ENCODE assay signal across 10 mouse cellular contexts in genomic region chr10:117630176-117630575, GRCm38 (mm10). TPM values are rescaled to one million over a fixed set of nuclear protein-coding genes. Genes with fewer than 3 reads are reported as not detected.
DNase-seq lines count a peak whose midpoint lies in the region; ATAC-seq and TF ChIP-seq lines count a peak whose summit lies in the region.
"Had no signal": no experiment of that assay in that cellular context is flagged by ENCODE, and none has a peak within 500 bp of the region (broad histone marks: within the 10 kb centered on the region; RNA-seq: fewer than 3 reads in every experiment).

No protein-coding gene starts in this region.

- H3K9me3 ChIP-seq in lung, embryonic 14.5 days (ENCODE audit: low read depth, low read length), result no peaks in the 10 kb centered on the region
- no peaks in the 10 kb centered on the region for H3K9me3 ChIP-seq in hindbrain, postnatal 0 days (ENCODE audit: low read length)
- no peaks in the 10 kb centered on the region for H3K9me3 ChIP-seq in neural tube, embryonic 13.5 days

- peak overlapping the region; percentile 94 for H3K4me2 ChIP-seq in lung, embryonic 14.5 days
- no peak overlapping the region for H3K4me2 ChIP-seq in hindbrain, postnatal 0 days (ENCODE audit: low read depth, low read length)
- H3K4me2 ChIP-seq in neural tube, embryonic 13.5 days, result peak overlapping the region; percentile 89

- H3K27ac ChIP-seq in lung, embryonic 14.5 days (ENCODE audit: low read depth), result no peak overlapping the region
- no peak overlapping the region for H3K27ac ChIP-seq in hindbrain, postnatal 0 days
- no peak overlapping the region for H3K27ac ChIP-seq in neural tube, embryonic 13.5 days (replicated peaks)

- H3K36me3 ChIP-seq in lung, embryonic 14.5 days (ENCODE audit: insufficient read depth), result no peaks in the 10 kb centered on the region
- H3K36me3 ChIP-seq in hindbrain, postnatal 0 days (ENCODE audit: insufficient read depth, low read length), result no peaks in the 10 kb centered on the region
- no peaks in the 10 kb centered on the region for H3K36me3 ChIP-seq in neural tube, embryonic 13.5 days

- no peak for ATAC-seq in lung, embryonic 14.5 days (ENCODE audit: insufficient read depth)
- no peak for ATAC-seq in hindbrain, postnatal 0 days
- no peak for ATAC-seq in neural tube, embryonic 13.5 days (ENCODE audit: low read depth)

- peak; percentile 15 for DNase-seq in embryo, embryonic 10.5 days (ENCODE audit: low spot score)
- DNase-seq in embryo, embryonic 10 days (ENCODE audit: low spot score), result no peak
- DNase-seq in lung, embryonic 14.5 days, result no peak
- DNase-seq in lung, adult 18-20 months, result no peak
- no peak for DNase-seq in hindbrain, postnatal 0 days (ENCODE audit: low spot score)
- DNase-seq in T-cell, adult 2 months (ENCODE audit: low spot score), result no peak
- DNase-seq in cerebellum, adult 9-11 months, result no peak
- DNase-seq: cerebellum, adult 11 months; gastrocnemius, postnatal 10 days had no signal

- H3K4me3 ChIP-seq in lung, embryonic 14.5 days (ENCODE audit: low read depth, low read length), result peak overlapping the region; percentile 52
- H3K4me3 ChIP-seq in hindbrain, postnatal 0 days (ENCODE audit: low read length), result peak overlapping the region; percentile 51; the same call in 1 of the 2 replicates
- H3K4me3 ChIP-seq in neural tube, embryonic 13.5 days, result peak overlapping the region; percentile 55

- TF ChIP-seq CTCF in lung, embryonic 14.5 days (IDR thresholded peaks at IDR 0.05; ENCODE audit: low read depth), result no peak
- no peak for TF ChIP-seq CTCF in hindbrain, postnatal 0 days (IDR thresholded peaks at IDR 0.05; ENCODE audit: low read depth)

- H3K4me1 ChIP-seq in lung, embryonic 14.5 days (ENCODE audit: insufficient read depth), result no peaks in the 10 kb centered on the region
- H3K4me1 ChIP-seq in hindbrain, postnatal 0 days (ENCODE audit: insufficient read depth, low read length), result peaks cover 7% of the 10 kb centered on the region
- H3K4me1 ChIP-seq in neural tube, embryonic 13.5 days (replicated peaks), result peaks cover 19% of the 10 kb centered on the region

- H3K27me3 ChIP-seq in lung, embryonic 14.5 days (ENCODE audit: insufficient read depth, low read length), result peaks cover 17% of the 10 kb centered on the region
- H3K27me3 ChIP-seq in hindbrain, postnatal 0 days (ENCODE audit: insufficient read depth, low read length), result peaks cover 35% of the 10 kb centered on the region
- peaks cover 51% of the 10 kb centered on the region for H3K27me3 ChIP-seq in neural tube, embryonic 13.5 days

- 19% methylated on average over 8 of the region's 8 CpGs for WGBS in lung, embryonic 14.5 days
- WGBS in hindbrain, postnatal 0 days, result 36% methylated on average over 8 of the region's 8 CpGs
- 25% methylated on average over 8 of the region's 8 CpGs for WGBS in neural tube, embryonic 13.5 days

- H3K9ac ChIP-seq in lung, embryonic 14.5 days, result peak overlapping the region; percentile 49; the same call in 1 of the 2 replicates
- H3K9ac ChIP-seq in hindbrain, postnatal 0 days (replicated peaks; ENCODE audit: low read length), result no peak overlapping the region
- H3K9ac ChIP-seq in neural tube, embryonic 13.5 days, result no peak overlapping the region

RNA-seq across cellular contexts. Expression of gene Cpm, which starts 0.9 kb away (rescaled TPM):
- polyA plus RNA-seq in lung, embryonic 14.5 days (2014; fragmentation: Nextera tagmentation; extraction: Ambion mirVana), result 23.5 and 25.3 TPM in 2 replicates
- 0.75 and 2.4 TPM in 2 replicates for total RNA-seq in hindbrain, postnatal 0 days (2014; rRNA removed)
- polyA plus RNA-seq in hindbrain, postnatal 0 days (2015; fragmentation: Nextera tagmentation; extraction: Ambion mirVana), result 2.3 and 3.1 TPM in 2 replicates
- 6.2 and 6.9 TPM in 2 replicates for polyA plus RNA-seq in neural tube, embryonic 13.5 days (2015; fragmentation: Nextera tagmentation; extraction: Ambion mirVana)
